Mouse (Mus musculus) skeletal muscle tissue, adult 2 months (tissue): ENCODE results near the gene Il11.

Source experiments
- DNase-seq: peaks from one replicate; pipeline ENCODE4 v3.0.0-alpha.2; 2012; ENCODE audit warnings: low read depth, low spot score

Il11 gene

DNA sequence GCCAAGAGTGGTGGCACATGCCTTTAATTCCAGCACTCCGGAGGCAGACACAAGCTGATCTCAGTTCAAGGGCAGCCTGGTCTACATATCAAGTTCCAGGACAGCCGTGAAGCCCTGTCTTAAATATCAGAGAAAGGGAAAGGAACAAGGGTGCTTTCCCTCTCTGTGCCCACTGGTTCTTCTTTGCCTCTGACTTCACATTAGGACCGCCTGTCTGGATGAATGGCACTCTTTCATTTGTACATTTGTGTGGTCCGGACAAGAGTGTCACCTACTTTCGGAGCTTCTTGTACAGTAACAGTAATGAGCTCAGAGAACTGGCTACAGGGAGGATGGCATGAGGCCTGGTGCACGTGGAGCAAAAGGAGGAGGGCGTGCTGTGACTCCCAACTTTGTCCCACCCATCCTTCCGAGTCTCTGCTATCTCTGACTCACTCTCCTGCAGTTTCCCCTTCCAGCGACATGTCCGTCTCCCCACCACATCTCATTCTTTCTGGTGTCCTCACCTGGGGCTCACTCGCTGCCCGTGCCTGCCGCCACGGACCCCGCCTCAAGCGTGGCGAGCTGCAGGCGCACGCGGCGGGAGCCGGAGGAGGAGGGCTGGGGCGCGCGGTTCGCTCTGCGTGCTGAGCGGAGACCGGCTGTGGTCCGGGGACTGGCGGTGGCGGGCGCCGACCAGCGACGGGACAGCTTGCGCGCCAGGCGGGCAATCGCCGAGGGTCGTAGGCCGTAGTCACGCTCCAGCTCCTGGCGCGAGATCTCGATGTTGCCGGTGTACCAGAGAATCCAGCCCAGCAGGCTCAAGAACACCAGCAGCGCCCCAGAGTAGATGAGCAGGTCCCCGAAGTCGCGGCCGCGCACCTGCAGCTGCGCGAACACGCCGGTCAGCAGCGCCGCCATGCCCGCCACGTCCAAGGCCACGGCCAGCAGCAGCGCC lies 6.1 kb upstream of the Il11 start:
- DNase-seq, result peak; percentile 27

GRCm38 (mm10) chr7:4783667-4784268 lies 1.1 kb upstream of the Il11 start:
- DNase-seq, result no peak

GRCm38 (mm10) chr7:4782130-4782529 lies 529 bp downstream of the Il11 start:
- no peak for DNase-seq

- no peak for DNase-seq
Measured at GRCm38 (mm10) chr7:4779921-4780320, 2.7 kb downstream of the Il11 start.

DNA sequence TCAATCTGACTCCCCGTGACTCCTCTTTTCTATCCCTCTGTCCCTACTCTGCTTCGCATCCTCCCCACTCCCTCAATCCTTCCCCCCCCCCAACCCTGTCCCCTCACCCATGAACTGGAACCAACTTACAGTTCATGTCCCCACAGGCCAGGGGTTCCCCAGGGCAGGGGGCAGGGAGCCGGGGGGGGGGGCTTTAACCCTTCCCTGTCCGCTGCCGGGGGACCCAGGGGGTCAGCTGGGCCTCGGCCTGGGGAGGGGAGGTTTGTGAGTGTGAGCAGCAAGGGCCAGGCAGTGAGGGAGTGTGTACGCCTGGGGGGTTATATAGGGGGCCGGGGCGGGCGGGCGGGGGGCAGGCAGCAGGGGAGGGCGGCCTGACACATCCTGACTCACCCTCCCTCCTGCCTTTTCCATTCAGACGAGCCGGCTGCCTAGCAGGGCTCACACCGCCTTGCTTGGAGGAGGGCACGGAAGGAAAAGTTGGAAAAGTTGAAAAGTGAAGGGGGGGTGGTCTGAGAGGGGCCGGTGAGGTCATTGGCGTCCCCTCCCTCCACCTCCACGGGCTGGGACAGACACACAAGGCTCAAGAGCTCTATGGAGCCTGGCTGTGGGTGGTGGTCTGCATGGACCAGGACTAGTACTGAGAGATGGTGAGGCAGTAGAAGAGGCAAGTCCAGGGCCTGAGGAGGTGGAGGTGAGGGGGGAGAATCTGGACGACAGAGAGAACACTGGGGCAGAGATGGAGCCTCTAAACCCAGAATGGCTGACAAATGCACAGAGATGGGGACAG lies 4.6 kb downstream of the Il11 start:
- no peak for DNase-seq

GRCm38 (mm10) chr7:4776861-4777830 lies 5.5 kb downstream of the Il11 start:
- DNase-seq, result peak; percentile 38

DNA sequence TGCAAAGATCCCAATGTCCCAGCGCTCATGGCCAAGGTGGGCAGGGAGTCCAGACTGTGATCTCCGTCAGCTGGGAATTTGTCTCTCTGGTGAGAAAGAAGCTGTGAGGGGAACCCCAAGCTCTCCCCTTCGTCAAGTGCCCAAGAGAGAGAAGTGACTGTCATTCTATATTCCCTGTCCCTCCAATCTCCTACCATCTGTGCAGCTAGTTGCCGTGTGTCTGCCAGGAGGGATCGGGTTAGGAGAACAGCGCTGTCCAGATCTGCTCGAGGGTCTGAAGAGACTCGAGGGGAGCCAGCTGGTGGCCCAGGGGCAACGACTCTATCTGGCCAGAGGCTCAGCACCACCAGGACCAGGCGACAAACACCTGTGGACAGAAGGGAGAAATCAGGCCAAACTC lies 6.5 kb downstream of the Il11 start:
- DNase-seq, result no peak

DNA sequence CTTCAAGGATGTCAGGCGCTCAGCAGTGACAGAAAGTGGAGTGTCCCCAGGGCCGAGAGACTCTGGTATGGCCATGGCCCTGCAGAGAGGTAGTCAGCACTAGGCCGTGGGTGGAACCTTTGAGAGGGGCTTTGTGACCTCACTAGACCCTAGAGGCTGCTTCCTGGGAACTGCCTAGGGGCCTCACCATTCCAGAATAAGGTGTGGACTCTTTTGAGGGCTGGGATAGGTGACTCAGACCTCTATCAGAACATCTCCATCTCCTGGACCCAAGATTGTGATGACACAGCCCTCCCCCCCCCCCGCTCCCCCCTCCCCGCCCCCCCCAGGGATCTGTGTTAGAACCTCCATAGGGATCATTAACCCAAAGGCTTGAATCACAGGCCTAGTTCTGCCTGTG lies 11.5 kb downstream of the Il11 start, which contains the start of gene Fam71e2:
Gene Fam71e2, minus strand, starts transcription at position 101 of the 400 bp plus-strand sequence.
- no peak for DNase-seq

GRCm38 (mm10) chr7:4764946-4765710 lies 17.5 kb downstream of the Il11 start:
- no peak for DNase-seq

- DNase-seq, result no peak
Measured at GRCm38 (mm10) chr7:4759670-4760069, 23.0 kb downstream of the Il11 start.

DNA sequence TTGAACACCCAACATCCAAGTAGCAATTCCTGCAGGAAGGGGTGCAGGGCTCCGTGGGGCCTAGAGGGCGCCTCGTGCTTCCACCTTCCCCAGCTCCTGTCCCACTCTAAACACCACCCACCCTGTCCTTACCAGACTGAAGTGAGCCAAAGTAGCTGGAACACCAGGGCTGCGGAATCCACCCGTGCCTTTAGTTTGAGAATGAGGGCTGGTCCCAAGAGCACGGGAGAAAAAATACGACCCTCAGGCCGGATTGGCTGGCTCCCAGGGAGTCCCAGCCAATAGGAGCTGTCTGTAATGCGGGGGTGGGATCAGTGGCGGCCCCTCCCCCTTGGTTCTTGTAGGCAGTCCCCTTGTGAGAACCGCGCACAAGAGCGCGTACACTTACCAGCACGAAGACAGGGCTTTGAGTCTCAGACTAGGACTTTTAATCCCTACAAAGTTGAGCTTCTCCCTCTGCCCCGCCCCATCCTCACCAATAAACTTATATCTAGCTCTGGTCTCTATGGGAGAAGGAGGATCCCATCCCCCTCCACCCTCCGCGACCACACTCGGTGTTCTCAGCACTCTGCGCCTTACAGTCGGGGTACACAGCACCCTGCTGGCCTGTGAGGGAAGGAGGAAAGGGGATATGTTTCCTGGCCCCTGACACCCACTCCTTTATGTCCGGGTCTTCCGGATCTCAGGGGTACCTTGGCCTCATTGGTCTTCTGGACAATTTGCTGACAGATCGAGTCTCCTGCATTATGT lies 29.7 kb downstream of the Il11 start, which contains the start of gene Cox6b2:
Gene Cox6b2, minus strand, starts transcription at position 274 of the 750 bp plus-strand sequence.
- DNase-seq, result peak; percentile 25

DNA sequence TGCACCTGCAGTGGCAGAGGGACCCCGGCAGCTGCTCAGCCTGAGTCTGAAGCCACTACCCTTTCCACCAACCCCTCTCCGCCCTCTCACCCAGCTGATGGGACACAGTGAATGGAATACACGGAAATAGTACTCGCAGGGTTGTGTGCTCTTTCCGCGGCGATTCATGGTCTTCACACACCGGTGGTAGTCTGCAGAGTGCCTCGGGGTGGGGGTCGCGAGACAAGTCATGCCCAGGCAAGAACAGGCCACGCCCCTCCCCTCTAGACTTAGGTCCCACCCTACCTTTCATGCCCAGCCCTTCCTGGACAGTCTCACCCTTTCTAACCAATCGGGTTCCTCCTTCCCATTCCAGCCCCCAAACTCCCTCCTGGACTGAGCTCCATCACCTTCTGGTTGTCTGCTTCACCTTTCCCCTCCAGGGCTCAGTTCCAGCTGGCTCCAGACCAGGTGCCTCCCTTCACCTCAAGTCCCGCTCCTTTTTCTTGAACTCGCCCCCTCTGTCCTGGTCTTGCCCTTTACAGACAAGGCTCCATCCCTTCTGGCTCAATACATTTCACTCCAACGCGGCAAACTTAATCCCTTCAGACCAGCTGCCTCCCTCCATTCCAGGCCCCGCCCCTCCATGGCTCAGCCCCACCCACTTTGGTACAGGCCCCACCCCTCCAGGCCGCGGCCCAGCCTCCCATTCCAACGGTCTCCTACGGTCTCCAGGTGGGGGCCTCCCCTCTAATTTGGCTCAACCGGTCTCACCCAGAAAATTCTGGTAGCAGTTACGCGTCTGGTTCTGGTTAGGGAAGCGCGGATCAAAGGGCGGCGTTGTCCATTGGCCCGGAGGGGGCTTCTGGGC lies 30.5 kb downstream of the Il11 start:
- no peak for DNase-seq

GRCm38 (mm10) chr7:4749169-4749568 lies 33.5 kb downstream of the Il11 start:
- no peak for DNase-seq

GRCm38 (mm10) chr7:4748321-4748720 lies 34.3 kb downstream of the Il11 start:
- DNase-seq, result no peak

- no peak for DNase-seq
Measured at GRCm38 (mm10) chr7:4747156-4747899, 35.3 kb downstream of the Il11 start.

DNA sequence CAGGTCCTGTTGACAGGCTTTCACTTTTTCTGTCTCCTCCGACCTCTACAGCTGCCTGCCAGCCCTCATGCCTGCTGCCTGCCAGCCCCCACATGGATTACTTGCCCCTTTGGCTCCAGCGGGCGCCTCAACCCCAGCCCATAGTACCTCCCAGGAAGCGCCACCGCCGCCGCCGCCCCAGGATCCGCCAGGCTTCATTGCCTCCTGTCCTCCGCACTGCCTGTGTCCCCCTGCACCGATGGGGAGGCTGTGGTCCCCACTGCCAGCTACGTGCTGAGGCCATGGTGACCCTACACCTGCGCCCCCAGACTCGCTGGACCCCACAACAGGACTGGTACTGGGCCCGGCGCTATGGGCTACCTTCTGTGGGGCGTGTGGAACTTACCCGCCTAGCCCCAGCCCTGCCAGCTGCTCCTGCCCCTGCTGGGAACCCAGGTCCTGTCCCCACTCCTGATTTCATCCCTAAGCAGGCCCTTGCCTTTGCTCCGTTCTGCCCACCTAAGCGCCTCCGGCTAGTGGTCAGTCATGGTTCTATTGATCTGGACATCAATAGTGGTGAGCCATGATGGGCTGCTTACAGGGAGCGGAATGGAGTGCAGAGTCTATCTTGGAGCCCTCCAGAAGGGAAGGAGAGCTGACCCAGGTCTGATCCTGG lies 36.2 kb downstream of the Il11 start:
- no peak for DNase-seq

- no peak for DNase-seq
Measured at GRCm38 (mm10) chr7:4744886-4745285, 37.8 kb downstream of the Il11 start.
